ENCODE assay signal across 20 mouse cellular contexts in genomic region chr2:114106383-114106782, GRCm38 (mm10).
"Had no signal": no experiment of that assay in that cellular context is flagged by ENCODE, and none has a peak within 500 bp of the region (broad histone marks: within the 10 kb centered on the region; RNA-seq: fewer than 3 reads in every experiment).

No protein-coding gene starts in this region.

- DNase-seq: kidney, adult 2 months; kidney, postnatal 25 days; left cerebral cortex, postnatal 4 days; liver, postnatal 0 days; right cerebral cortex, postnatal 4 days; thymus, adult 2 months; thymus, postnatal 14 days; thymus, postnatal 4 days had no signal

- ATAC-seq: liver, postnatal 0 days; midbrain, embryonic 13.5 days; midbrain, embryonic 16.5 days had no signal

- H3K27me3 ChIP-seq: hindbrain, embryonic 15.5 days; limb, embryonic 12.5 days; limb, embryonic 15.5 days; megakaryocyte, embryonic 14.5 days; midbrain, embryonic 13.5 days; stomach, embryonic 15.5 days had no signal

- H3K9me3 ChIP-seq: hindbrain, embryonic 15.5 days; limb, embryonic 12.5 days; limb, embryonic 15.5 days; megakaryocyte, embryonic 14.5 days; midbrain, embryonic 10.5 days; midbrain, embryonic 13.5 days; stomach, embryonic 15.5 days had no signal

- H3K4me2 ChIP-seq: hindbrain, embryonic 15.5 days; limb, embryonic 12.5 days; limb, embryonic 15.5 days; liver, embryonic 11.5 days; midbrain, embryonic 13.5 days; stomach, embryonic 15.5 days had no signal

- H3K4me1 ChIP-seq: hindbrain, embryonic 15.5 days; limb, embryonic 12.5 days; limb, embryonic 15.5 days; megakaryocyte, embryonic 14.5 days; midbrain, embryonic 13.5 days; stomach, embryonic 15.5 days had no signal

- H3K4me3 ChIP-seq: hindbrain, embryonic 15.5 days; limb, embryonic 12.5 days; limb, embryonic 15.5 days; megakaryocyte, embryonic 14.5 days; midbrain, embryonic 10.5 days; midbrain, embryonic 13.5 days; myocyte; stomach, embryonic 15.5 days had no signal

- H3K9ac ChIP-seq: hindbrain, embryonic 15.5 days; limb, embryonic 12.5 days; limb, embryonic 15.5 days; liver, embryonic 14.5 days; liver, postnatal 0 days; midbrain, embryonic 13.5 days; stomach, embryonic 15.5 days had no signal

- H3K27ac ChIP-seq: hindbrain, embryonic 15.5 days; kidney, postnatal 0 days; limb, embryonic 12.5 days; limb, embryonic 15.5 days; liver, embryonic 14.5 days; midbrain, embryonic 10.5 days; midbrain, embryonic 13.5 days; stomach, embryonic 15.5 days had no signal
